Mouse (Mus musculus) adrenal gland, postnatal 25 days (tissue): ENCODE measurements around the gene Naa38. TPM values are rescaled to one million over a fixed set of nuclear protein-coding genes. Genes with fewer than 3 reads are reported as not detected.

ENCODE experiments used
- DNase-seq: peaks from one replicate; pipeline ENCODE4 v3.0.0; 2021; ENCODE audit warnings: mixed read lengths
- total RNA-seq: library from RNA; stranded (reverse); gene quantifications from 2 replicates; pipeline ENCODE4 v1.2.3, GENCODE M21; 2021

The Naa38 gene
- total RNA-seq, 1 experiment from 2014 or later = 149 TPM

DNA sequence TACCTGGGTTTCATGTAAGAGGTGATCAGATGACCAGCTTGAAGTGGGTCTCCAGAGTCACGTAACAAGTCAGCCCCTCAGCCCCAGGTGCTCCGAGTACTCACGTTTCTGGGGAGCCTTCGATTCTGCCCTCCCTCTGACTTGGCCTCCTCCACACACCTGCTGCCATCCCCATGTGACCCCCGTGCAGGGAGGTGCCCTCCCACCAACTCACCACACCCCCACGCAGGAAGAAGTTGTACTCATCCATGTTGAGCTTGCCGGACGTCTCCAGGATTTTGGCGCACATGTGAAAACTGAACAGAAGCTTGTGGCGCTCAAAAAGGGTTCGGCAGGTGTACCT, 37.3 kb downstream of the Naa38 start:
- DNase-seq = no peak

DNA sequence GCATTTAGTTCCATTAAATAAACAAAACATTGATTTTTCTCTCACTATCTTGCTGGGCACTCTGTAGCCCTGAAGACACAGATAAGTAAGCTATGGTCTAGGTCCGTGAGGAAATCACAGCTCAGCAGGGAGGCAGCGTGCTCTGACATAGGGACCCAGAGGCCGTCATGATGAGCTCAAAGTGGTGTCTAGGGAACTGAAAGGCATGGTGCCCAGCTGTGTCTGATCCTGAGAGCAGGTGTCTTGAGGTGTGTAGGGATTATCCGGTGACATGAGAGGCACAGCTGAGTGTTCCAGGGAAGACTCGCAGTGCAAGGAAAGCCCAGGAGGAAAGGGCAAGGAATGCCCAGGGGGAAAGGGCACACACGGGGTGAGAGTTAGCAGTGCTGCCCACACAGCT, 37.9 kb downstream of the Naa38 start:
- DNase-seq = no peak

- no peak for DNase-seq
Observed at GRCm38 (mm10) chr11:69437291-69437690, 42.0 kb downstream of the Naa38 start.

DNA sequence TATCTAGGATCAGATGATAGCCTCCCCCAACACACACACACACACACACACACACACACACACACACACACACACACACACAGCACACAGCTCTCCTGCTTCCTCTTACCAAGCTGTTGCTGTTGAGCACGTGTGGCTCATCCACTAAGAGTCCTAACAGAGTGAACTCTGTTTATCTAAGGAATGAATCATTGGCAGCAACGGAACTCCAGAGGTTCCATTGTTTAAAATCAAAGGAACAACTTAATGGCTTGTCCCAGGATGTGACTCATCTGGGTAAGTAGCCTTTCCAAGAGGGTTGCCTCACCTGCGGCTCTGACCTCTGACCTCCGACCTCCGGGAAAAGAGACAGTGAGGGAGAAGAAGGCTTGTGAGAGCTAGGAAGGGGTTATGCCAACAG, 48.0 kb downstream of the Naa38 start:
- DNase-seq = peak; percentile 38

Other genes starting within 250 kb of the Naa38 start
- gene Alox12b, start 238.5 kb upstream of the Naa38 start, total RNA-seq = not detected in 2 replicates
- gene Alox8, start 197.6 kb upstream of the Naa38 start, total RNA-seq = not detected in 2 replicates
- not detected in 2 replicates for gene Gucy2e, start 158.5 kb upstream of the Naa38 start, total RNA-seq
- 10.3 and 13.3 TPM in 2 replicates for gene Cntrob, start 71.7 kb upstream of the Naa38 start, total RNA-seq
- 80.8 and 86.2 TPM in 2 replicates for gene Trappc1, start 71.5 kb upstream of the Naa38 start, total RNA-seq
- gene Kcnab3, start 69.2 kb upstream of the Naa38 start, total RNA-seq = 7.3 and 9.7 TPM in 2 replicates
- 6.8 and 7.7 TPM in 2 replicates for gene Rnf227, start 55.0 kb upstream of the Naa38 start, total RNA-seq
- gene Chd3, start 26.1 kb upstream of the Naa38 start, total RNA-seq = 105 and 111 TPM in 2 replicates
- 43.5 and 51.0 TPM in 2 replicates for gene Cyb5d1, start 144 bp downstream of the Naa38 start, total RNA-seq
- 13.9 and 16.9 TPM in 2 replicates for gene Tmem88, start 2.7 kb downstream of the Naa38 start, total RNA-seq
- 45.1 and 46.2 TPM in 2 replicates for gene Kdm6b, start 18.2 kb downstream of the Naa38 start, total RNA-seq
- gene Dnah2, start 153.6 kb downstream of the Naa38 start, total RNA-seq = 0.05 and 0.76 TPM in 2 replicates
- 0.38 and 1.5 TPM in 2 replicates for gene Efnb3, start 164.7 kb downstream of the Naa38 start, total RNA-seq
- 12.5 and 12.9 TPM in 2 replicates for gene Wrap53, start 184.8 kb downstream of the Naa38 start, total RNA-seq
- gene Trp53, start 184.9 kb downstream of the Naa38 start, total RNA-seq = 74.1 and 81.7 TPM in 2 replicates
- gene Atp1b2, start 210.5 kb downstream of the Naa38 start, total RNA-seq = 34.0 and 38.0 TPM in 2 replicates
- gene Shbg, start 222.4 kb downstream of the Naa38 start, total RNA-seq = not detected in 2 replicates
- gene Sat2, start 226.5 kb downstream of the Naa38 start, total RNA-seq = 6.7 and 16.9 TPM in 2 replicates
- 89.7 and 101 TPM in 2 replicates for gene Fxr2, start 237.5 kb downstream of the Naa38 start, total RNA-seq